Mouse (Mus musculus): ENCODE measurements around the gene Snrnp27.

GRCm38 (mm10) chr6:86658501-86658900, 25.8 kb downstream of the Snrnp27 start:
- TF ChIP-seq CTCF (IDR thresholded peaks at IDR 0.05; ENCODE audit: borderline replicate concordance, extremely low read depth, insufficient read depth, insufficient read length) (no peak), POLR2A (IDR thresholded peaks at IDR 0.05; ENCODE audit: borderline replicate concordance, extremely low read depth, insufficient read depth, insufficient read length, poor library complexity, severe bottlenecking) (no peak)

All from brain, embryonic 14.5 days (tissue).